Mouse (Mus musculus): ENCODE data around the gene Hip1.

DNA sequence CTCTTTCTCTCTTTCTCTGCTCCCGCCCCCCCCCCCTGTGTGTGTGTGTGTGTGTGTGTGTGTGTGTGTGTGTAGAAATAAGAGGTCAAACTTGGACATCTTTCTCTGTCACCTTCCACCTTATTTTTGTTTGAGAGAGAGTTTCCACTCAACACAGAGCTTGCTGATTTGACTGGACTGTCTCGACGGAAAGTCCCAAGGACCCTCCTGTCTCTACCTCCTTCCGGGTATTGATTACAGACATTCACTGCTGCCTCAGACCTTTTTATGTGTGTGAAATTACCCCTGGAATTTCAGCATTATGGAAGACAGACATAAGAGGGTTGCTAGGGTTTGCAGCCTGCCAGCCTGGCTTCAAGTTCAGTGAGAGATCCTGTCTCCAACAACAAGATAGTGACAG is 11.3 kb upstream of the Hip1 start:
- TF ChIP-seq CTCF (IDR thresholded peaks at IDR 0.05; ENCODE audit: low read depth) (no peak), EP300 (IDR thresholded peaks at IDR 0.05; ENCODE audit: low read depth) (no peak)
